In the genomic region with DNA sequence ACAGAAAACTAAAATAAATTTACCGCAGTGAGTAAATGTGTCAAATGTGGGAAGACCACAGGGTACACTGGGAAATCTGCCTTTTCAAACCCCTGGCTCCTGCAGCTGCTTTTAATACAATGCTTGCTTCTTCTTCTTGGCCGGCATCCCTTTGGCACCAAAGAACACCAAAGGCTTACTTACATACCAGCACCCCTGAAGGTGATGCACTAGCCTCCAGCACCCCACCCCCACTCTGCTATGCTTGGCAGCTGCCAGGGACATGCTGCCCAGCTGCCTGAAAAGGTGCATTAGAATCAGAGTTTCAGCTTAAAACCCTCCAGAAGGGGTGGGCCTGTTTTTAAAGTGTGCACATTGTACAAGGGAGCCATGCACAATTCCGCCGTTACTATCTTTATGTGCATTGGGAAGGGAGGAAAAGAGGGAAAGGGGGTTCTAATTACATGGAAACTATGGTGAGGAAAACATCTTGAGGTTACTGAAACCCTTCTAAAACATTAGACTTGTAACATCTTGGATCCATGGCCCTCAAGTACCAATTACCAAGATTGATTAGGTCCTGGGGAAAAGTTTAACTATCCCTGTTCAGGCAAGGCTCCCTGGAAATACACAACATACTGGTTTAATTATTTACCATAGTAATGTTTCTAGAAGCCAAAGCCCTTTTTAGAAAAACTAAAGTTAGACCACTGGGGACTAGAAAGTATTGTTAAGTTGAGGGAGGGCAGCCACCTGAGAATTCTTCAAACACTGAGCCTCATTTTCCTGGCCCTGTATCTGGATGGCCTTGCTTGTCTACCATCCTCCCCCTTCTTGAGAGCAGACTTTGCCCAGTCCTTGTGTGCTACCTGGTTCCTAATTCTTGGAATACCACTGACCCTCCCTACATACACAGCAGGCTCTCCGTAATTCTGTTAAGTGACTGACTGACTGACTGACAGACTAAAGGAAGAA, we compare ENCODE assay signal across 9 mouse cellular contexts. TPM values are rescaled to one million over a fixed set of nuclear protein-coding genes. Genes with fewer than 3 reads are reported as not detected.
DNase-seq lines count a peak whose midpoint lies in the region; ATAC-seq and TF ChIP-seq lines count a peak whose summit lies in the region.
"Had no signal": no experiment of that assay in that cellular context is flagged by ENCODE, and none has a peak within 500 bp of the region (broad histone marks: within the 10 kb centered on the region; RNA-seq: fewer than 3 reads in every experiment).

No protein-coding gene starts in this region.

- no peaks in the 10 kb centered on the region for H3K36me3 ChIP-seq in kidney, adult 2 months (ENCODE audit: control insufficient read depth, insufficient read depth, low read length)
- no peaks in the 10 kb centered on the region for H3K36me3 ChIP-seq in limb, embryonic 13.5 days
- H3K36me3 ChIP-seq in midbrain, embryonic 14.5 days (ENCODE audit: control insufficient read depth, insufficient read depth, low read length): no peaks in the 10 kb centered on the region
- H3K36me3 ChIP-seq in hindbrain, embryonic 11.5 days (ENCODE audit: control insufficient read depth, insufficient read depth, low read length): no peaks in the 10 kb centered on the region

- peak; percentile 31 to 42 for DNase-seq in spleen, postnatal 36 days (ENCODE audit: low spot score in 2 of 2)
- DNase-seq in spleen, adult 18-20 months: no peak
- DNase-seq in kidney, adult 2 months: peak; percentile 84
- peak; percentile 65 to 81 for DNase-seq in thymus, postnatal 36 days
- DNase-seq in midbrain, embryonic 14.5 days: no peak
- no peak for DNase-seq in hindbrain, embryonic 11.5 days (ENCODE audit: low spot score)
- DNase-seq: adrenal gland, adult 8-10 months; cerebellum, adult 18-20 months had no signal

- H3K4me1 ChIP-seq in kidney, adult 2 months (ENCODE audit: control insufficient read depth, insufficient read depth, low read length): peaks cover 26% of the 10 kb centered on the region
- peaks cover 53% of the 10 kb centered on the region for H3K4me1 ChIP-seq in limb, embryonic 13.5 days
- H3K4me1 ChIP-seq in midbrain, embryonic 14.5 days (ENCODE audit: control insufficient read depth, insufficient read depth, low read length): peaks cover 4% of the 10 kb centered on the region
- H3K4me1 ChIP-seq in hindbrain, embryonic 11.5 days (replicated peaks; ENCODE audit: control insufficient read depth, insufficient read depth, low read length): 0 out of 2 replicates have a peak, but pooled peaks cover 2% of the 10 kb centered on the region

- TF ChIP-seq CTCF in kidney, adult 2 months (conservative IDR thresholded peaks at IDR 0.05; ENCODE audit: insufficient read depth, insufficient read length, low read depth, low read length): no peak

- H3K9ac ChIP-seq in limb, embryonic 13.5 days: no peak overlapping the region
- no peak overlapping the region for H3K9ac ChIP-seq in midbrain, embryonic 14.5 days (replicated peaks; ENCODE audit: low read length)
- H3K9ac ChIP-seq in hindbrain, embryonic 11.5 days (ENCODE audit: low read depth, low read length): no peak overlapping the region

- peak overlapping the region; percentile 85 for H3K27ac ChIP-seq in kidney, adult 2 months (ENCODE audit: insufficient read depth, low read depth, low read length)
- peak overlapping the region; percentile 56 for H3K27ac ChIP-seq in limb, embryonic 13.5 days
- H3K27ac ChIP-seq in midbrain, embryonic 14.5 days (replicated peaks; ENCODE audit: low read depth, low read length): no peak overlapping the region
- no peak overlapping the region for H3K27ac ChIP-seq in hindbrain, embryonic 11.5 days (ENCODE audit: low read depth, low read length)

- no peaks in the 10 kb centered on the region for H3K9me3 ChIP-seq in limb, embryonic 13.5 days
- no peaks in the 10 kb centered on the region for H3K9me3 ChIP-seq in midbrain, embryonic 14.5 days (ENCODE audit: control insufficient read depth, low read length)
- no peaks in the 10 kb centered on the region for H3K9me3 ChIP-seq in hindbrain, embryonic 11.5 days (ENCODE audit: control insufficient read depth, low read length)

- peak overlapping the region; percentile 19; the same call in 1 of the 2 replicates for H3K4me2 ChIP-seq in limb, embryonic 13.5 days (replicated peaks)
- no peak overlapping the region for H3K4me2 ChIP-seq in midbrain, embryonic 14.5 days (ENCODE audit: low read length)
- H3K4me2 ChIP-seq in hindbrain, embryonic 11.5 days (replicated peaks; ENCODE audit: low read depth, low read length): no peak overlapping the region

- no peaks in the 10 kb centered on the region for H3K27me3 ChIP-seq in kidney, adult 2 months (replicated peaks; ENCODE audit: control insufficient read depth, insufficient read depth, low read length)
- H3K27me3 ChIP-seq in limb, embryonic 13.5 days: 0 out of 2 replicates have a peak, but pooled peaks cover 2% of the 10 kb centered on the region
- H3K27me3 ChIP-seq in midbrain, embryonic 14.5 days (ENCODE audit: control insufficient read depth, insufficient read depth, low read length): no peaks in the 10 kb centered on the region
- no peaks in the 10 kb centered on the region for H3K27me3 ChIP-seq in hindbrain, embryonic 11.5 days (ENCODE audit: control insufficient read depth, insufficient read depth, low read length)

- no peak overlapping the region for H3K4me3 ChIP-seq in kidney, adult 2 months (ENCODE audit: insufficient read depth, low read depth, low read length)
- no peak overlapping the region for H3K4me3 ChIP-seq in limb, embryonic 13.5 days
- no peak overlapping the region for H3K4me3 ChIP-seq in midbrain, embryonic 14.5 days (replicated peaks; ENCODE audit: low read depth, low read length)
- no peak overlapping the region for H3K4me3 ChIP-seq in hindbrain, embryonic 11.5 days (ENCODE audit: low read depth, low read length)

- WGBS in kidney, adult 2 months: 39% methylated on average over 5 of the region's 5 CpGs
- 14% methylated on average over 5 of the region's 5 CpGs for WGBS in limb, embryonic 13.5 days
- WGBS in midbrain, embryonic 14.5 days: 58% methylated on average over 5 of the region's 5 CpGs
- WGBS in hindbrain, embryonic 11.5 days: 42% methylated on average over 5 of the region's 5 CpGs

- no peak for TF ChIP-seq POLR2A in kidney, adult 2 months (IDR thresholded peaks at IDR 0.05; ENCODE audit: low read depth, low read length)

- no peak for ATAC-seq in limb, embryonic 13.5 days (ENCODE audit: low FRiP score, low read depth)
- ATAC-seq in midbrain, embryonic 14.5 days (ENCODE audit: low FRiP score, low TSS enrichment): no peak
- ATAC-seq in hindbrain, embryonic 11.5 days (ENCODE audit: low FRiP score): no peak

RNA-seq across cellular contexts. Expression of gene Usp3, which starts 3.1 kb away (rescaled TPM):
- polyA plus RNA-seq in kidney, adult 2 months (2012; rRNA removed): 25.1 and 29.6 TPM in 2 replicates
- 78.4 and 81.8 TPM in 2 replicates for polyA plus RNA-seq in limb, embryonic 13.5 days (2015; fragmentation: Nextera tagmentation; extraction: Ambion mirVana)
- polyA plus RNA-seq in midbrain, embryonic 14.5 days (2014; fragmentation: Nextera tagmentation; extraction: Ambion mirVana): 70.0 and 104 TPM in 2 replicates
- 101 and 117 TPM in 2 replicates for polyA plus RNA-seq in hindbrain, embryonic 11.5 days (2014; fragmentation: Nextera tagmentation; extraction: Ambion mirVana)

Comparison
In these comparisons a context has a peak if more than half of its experiments do, and no peak if none do; other contexts are left out.
1. DNase-seq: peak in spleen, postnatal 36 days (2 of 2), kidney, adult 2 months (single experiment) and thymus, postnatal 36 days (2 of 2); none in spleen, adult 18-20 months (0 of 2), midbrain, embryonic 14.5 days (single experiment) and hindbrain, embryonic 11.5 days (single experiment).
2. H3K27ac ChIP-seq: peak in kidney, adult 2 months (single experiment) and limb, embryonic 13.5 days (single experiment); none in midbrain, embryonic 14.5 days (single experiment) and hindbrain, embryonic 11.5 days (single experiment).